Mouse (Mus musculus): ENCODE measurements around the gene Gm128. TPM values are rescaled to one million over a fixed set of nuclear protein-coding genes. Genes with fewer than 3 reads are reported as not detected.
A peak's percentile ranks its signal among the peaks of the same experiment; 100 is the strongest.

Gene Gm128
- polyA plus RNA-seq, 1 experiment from 2014 or later = 0.57 TPM

DNA sequence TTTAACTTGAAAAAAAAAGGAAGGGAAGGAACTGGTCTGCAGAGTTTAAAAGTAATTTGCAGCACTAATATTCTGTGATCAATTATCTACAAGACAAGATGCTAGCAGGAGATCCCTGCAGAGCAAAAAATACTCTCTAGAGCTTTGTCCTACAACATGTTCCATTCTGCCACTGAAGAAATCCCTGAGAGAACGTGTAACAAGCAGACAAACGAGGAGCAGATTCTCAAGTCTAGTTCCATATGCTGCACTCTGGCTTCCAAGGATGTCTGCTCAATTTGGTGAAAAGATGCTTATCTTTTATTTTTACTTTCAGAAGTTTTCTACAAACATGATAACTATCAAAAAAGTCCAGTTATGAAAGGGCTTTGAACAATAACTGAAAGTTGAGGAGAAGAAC lies 40.8 kb downstream of the Gm128 start:
- Histone ChIP-seq H3K9ac (ENCODE audit: low read depth, low read length) (no peak overlapping the region), H3K4me2 (replicated peaks; ENCODE audit: low read depth, low read length) (no peak overlapping the region), H3K27me3 (ENCODE audit: control insufficient read depth, insufficient read depth, low read length) (no peaks in the 10 kb centered on the region), H3K4me1 (ENCODE audit: control insufficient read depth, insufficient read depth, low read length) (no peaks in the 10 kb centered on the region; the same call in 1 of the 2 replicates), H3K9me3 (ENCODE audit: control insufficient read depth, low read length) (no peaks in the 10 kb centered on the region), H3K36me3 (ENCODE audit: control insufficient read depth, insufficient read depth, low read length) (peaks cover 79% of the 10 kb centered on the region), H3K27ac (ENCODE audit: low read depth, low read length) (no peak overlapping the region), H3K4me3 (ENCODE audit: low read length) (no peak overlapping the region)
- ATAC-seq (ENCODE audit: low FRiP score, low TSS enrichment) = no peak
- WGBS = 75% methylated on average over 2 of the region's 2 CpGs

- H3K9ac ChIP-seq (ENCODE audit: low read depth, low read length) = no peak overlapping the region
- no peaks in the 10 kb centered on the region; the same call in 1 of the 2 replicates for H3K4me1 ChIP-seq (ENCODE audit: control insufficient read depth, insufficient read depth, low read length)
- peaks cover 78% of the 10 kb centered on the region for H3K36me3 ChIP-seq (ENCODE audit: control insufficient read depth, insufficient read depth, low read length)
- 0 out of 2 replicates have a peak overlapping the region, but pooled peaks have one; percentile 5 for H3K27ac ChIP-seq (ENCODE audit: low read depth, low read length)
- H3K9me3 ChIP-seq (ENCODE audit: control insufficient read depth, low read length) = no peaks in the 10 kb centered on the region
- H3K27me3 ChIP-seq (ENCODE audit: control insufficient read depth, insufficient read depth, low read length) = no peaks in the 10 kb centered on the region
- no peak overlapping the region for H3K4me2 ChIP-seq (replicated peaks; ENCODE audit: low read depth, low read length)
- 59% methylated on average over 7 of the region's 7 CpGs for WGBS
- ATAC-seq (ENCODE audit: low FRiP score, low TSS enrichment) = peak; percentile 66; the same call in 1 of the 2 replicates
- no peak overlapping the region for H3K4me3 ChIP-seq (ENCODE audit: low read length)
Measured at GRCm38 (mm10) chr3:95200132-95200531, 41.3 kb downstream of the Gm128 start.

DNA sequence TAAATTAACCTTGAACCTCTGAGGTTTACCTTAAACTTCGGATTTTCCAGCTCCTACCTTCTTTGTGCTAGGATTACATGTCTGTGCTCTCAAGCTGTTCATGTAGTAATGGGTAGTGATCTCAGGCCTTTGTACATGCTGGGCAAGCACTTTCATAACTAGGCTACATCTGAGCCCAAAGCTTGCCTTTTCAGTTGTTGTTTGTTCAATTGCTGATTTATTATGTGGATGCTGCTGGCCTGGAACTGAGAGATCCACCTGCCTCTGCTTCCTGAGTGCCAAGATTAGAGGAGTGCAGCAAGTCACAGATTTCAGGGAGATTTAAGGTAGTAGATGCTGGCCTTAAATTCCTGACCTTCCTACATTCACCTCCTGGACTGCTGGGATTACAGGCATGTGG lies 42.3 kb downstream of the Gm128 start:
- no peaks in the 10 kb centered on the region for H3K9me3 ChIP-seq (ENCODE audit: control insufficient read depth, low read length)
- no peak overlapping the region for H3K9ac ChIP-seq (ENCODE audit: low read depth, low read length)
- H3K36me3 ChIP-seq (ENCODE audit: control insufficient read depth, insufficient read depth, low read length) = peaks cover 78% of the 10 kb centered on the region
- H3K27ac ChIP-seq (ENCODE audit: low read depth, low read length) = no peak overlapping the region
- H3K4me2 ChIP-seq (replicated peaks; ENCODE audit: low read depth, low read length) = no peak overlapping the region
- H3K4me1 ChIP-seq (ENCODE audit: control insufficient read depth, insufficient read depth, low read length) = no peaks in the 10 kb centered on the region; the same call in 1 of the 2 replicates
- ATAC-seq (ENCODE audit: low FRiP score, low TSS enrichment) = no peak
- 88% methylated on average over 1 of the region's 1 CpGs for WGBS
- no peaks in the 10 kb centered on the region for H3K27me3 ChIP-seq (ENCODE audit: control insufficient read depth, insufficient read depth, low read length)
- H3K4me3 ChIP-seq (ENCODE audit: low read length) = no peak overlapping the region

DNA sequence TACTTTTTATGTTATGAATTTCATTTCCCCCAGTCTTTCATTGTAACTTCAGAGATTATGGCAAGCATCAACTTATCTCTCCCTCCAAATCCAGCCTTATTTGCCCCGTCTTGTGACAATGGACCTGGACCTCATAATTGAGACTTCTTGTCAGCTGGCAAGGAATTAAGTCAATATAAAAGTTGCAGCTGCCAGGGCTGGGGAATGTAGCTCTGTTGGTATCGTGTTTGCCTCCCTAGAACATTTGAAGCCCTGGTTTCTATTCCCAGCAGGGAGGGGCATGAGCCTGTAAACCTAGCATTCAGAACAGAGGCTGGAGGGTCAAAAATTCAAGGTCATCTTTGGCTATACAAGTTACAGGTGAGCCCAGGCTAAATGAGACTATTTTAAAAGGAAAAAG lies 45.6 kb downstream of the Gm128 start:
- 85% methylated on average over 2 of the region's 2 CpGs for WGBS
- Histone ChIP-seq H3K9me3 (ENCODE audit: control insufficient read depth, low read length) (no peaks in the 10 kb centered on the region), H3K36me3 (ENCODE audit: control insufficient read depth, insufficient read depth, low read length) (peaks cover 59% of the 10 kb centered on the region), H3K4me1 (ENCODE audit: control insufficient read depth, insufficient read depth, low read length) (no peaks in the 10 kb centered on the region; the same call in 1 of the 2 replicates), H3K27me3 (ENCODE audit: control insufficient read depth, insufficient read depth, low read length) (no peaks in the 10 kb centered on the region), H3K4me2 (replicated peaks; ENCODE audit: low read depth, low read length) (no peak overlapping the region), H3K9ac (ENCODE audit: low read depth, low read length) (no peak overlapping the region), H3K4me3 (ENCODE audit: low read length) (no peak overlapping the region), H3K27ac (ENCODE audit: low read depth, low read length) (no peak overlapping the region)
- ATAC-seq (ENCODE audit: low FRiP score, low TSS enrichment) = no peak

- H3K4me2 ChIP-seq (replicated peaks; ENCODE audit: low read depth, low read length) = no peak overlapping the region
- WGBS = 80% methylated on average over 6 of the region's 6 CpGs
- no peak overlapping the region for H3K4me3 ChIP-seq (ENCODE audit: low read length)
- H3K9ac ChIP-seq (ENCODE audit: low read depth, low read length) = no peak overlapping the region
- no peak for ATAC-seq (ENCODE audit: low FRiP score, low TSS enrichment)
- peaks cover 59% of the 10 kb centered on the region for H3K36me3 ChIP-seq (ENCODE audit: control insufficient read depth, insufficient read depth, low read length)
- no peaks in the 10 kb centered on the region for H3K4me1 ChIP-seq (ENCODE audit: control insufficient read depth, insufficient read depth, low read length)
- H3K27me3 ChIP-seq (ENCODE audit: control insufficient read depth, insufficient read depth, low read length) = no peaks in the 10 kb centered on the region
- no peaks in the 10 kb centered on the region for H3K9me3 ChIP-seq (ENCODE audit: control insufficient read depth, low read length)
- H3K27ac ChIP-seq (ENCODE audit: low read depth, low read length) = no peak overlapping the region
Measured at GRCm38 (mm10) chr3:95194721-95195135, 46.7 kb downstream of the Gm128 start.

Other genes starting within 250 kb of the Gm128 start
- 28.7 and 38.1 TPM in 2 replicates for gene Zfp687, start 226.2 kb downstream of the Gm128 start, polyA plus RNA-seq (2014; fragmentation: Nextera tagmentation; extraction: Ambion mirVana)
- gene Psmd4, start 199.0 kb downstream of the Gm128 start, polyA plus RNA-seq (2014; fragmentation: Nextera tagmentation; extraction: Ambion mirVana) = 261 and 286 TPM in 2 replicates
- 16.9 and 22.8 TPM in 2 replicates for gene Pip5k1a, start 134.7 kb downstream of the Gm128 start, polyA plus RNA-seq (2014; fragmentation: Nextera tagmentation; extraction: Ambion mirVana)
- 182 and 190 TPM in 2 replicates for gene Vps72, start 130.6 kb downstream of the Gm128 start, polyA plus RNA-seq (2014; fragmentation: Nextera tagmentation; extraction: Ambion mirVana)
- 1.5 and 1.7 TPM in 2 replicates for gene Tmod4, start 117.1 kb downstream of the Gm128 start, polyA plus RNA-seq (2014; fragmentation: Nextera tagmentation; extraction: Ambion mirVana)
- gene Scnm1, start 107.6 kb downstream of the Gm128 start, polyA plus RNA-seq (2014; fragmentation: Nextera tagmentation; extraction: Ambion mirVana) = 69.6 and 84.7 TPM in 2 replicates
- 6.9 and 9.1 TPM in 2 replicates for gene Lysmd1, start 107.5 kb downstream of the Gm128 start, polyA plus RNA-seq (2014; fragmentation: Nextera tagmentation; extraction: Ambion mirVana)
- gene Tnfaip8l2, start 99.2 kb downstream of the Gm128 start, polyA plus RNA-seq (2014; fragmentation: Nextera tagmentation; extraction: Ambion mirVana) = 2.1 TPM in 2 replicates
- 5.3 and 5.8 TPM in 2 replicates for gene Sema6c, start 81.1 kb downstream of the Gm128 start, polyA plus RNA-seq (2014; fragmentation: Nextera tagmentation; extraction: Ambion mirVana)
- gene Gabpb2, start 23.7 kb downstream of the Gm128 start, polyA plus RNA-seq (2014; fragmentation: Nextera tagmentation; extraction: Ambion mirVana) = 9.7 and 15.4 TPM in 2 replicates
- gene Cdc42se1, start 12.9 kb downstream of the Gm128 start, polyA plus RNA-seq (2014; fragmentation: Nextera tagmentation; extraction: Ambion mirVana) = 109 and 113 TPM in 2 replicates
- 18.5 and 19.1 TPM in 2 replicates for gene Mllt11, start 9.4 kb downstream of the Gm128 start, polyA plus RNA-seq (2014; fragmentation: Nextera tagmentation; extraction: Ambion mirVana)
- 2.1 and 2.4 TPM in 2 replicates for gene Bnipl, start 9.6 kb upstream of the Gm128 start, polyA plus RNA-seq (2014; fragmentation: Nextera tagmentation; extraction: Ambion mirVana)
- 33.0 and 40.9 TPM in 2 replicates for gene Mindy1, start 39.7 kb upstream of the Gm128 start, polyA plus RNA-seq (2014; fragmentation: Nextera tagmentation; extraction: Ambion mirVana)
- gene Prune1, start 40.5 kb upstream of the Gm128 start, polyA plus RNA-seq (2014; fragmentation: Nextera tagmentation; extraction: Ambion mirVana) = 15.4 and 22.1 TPM in 2 replicates
- gene Anxa9, start 65.6 kb upstream of the Gm128 start, polyA plus RNA-seq (2014; fragmentation: Nextera tagmentation; extraction: Ambion mirVana) = 3.7 and 4.3 TPM in 2 replicates
- 103 and 154 TPM in 2 replicates for gene Cers2, start 73.2 kb upstream of the Gm128 start, polyA plus RNA-seq (2014; fragmentation: Nextera tagmentation; extraction: Ambion mirVana)
- 30.2 and 56.5 TPM in 2 replicates for gene Setdb1, start 115.6 kb upstream of the Gm128 start, polyA plus RNA-seq (2014; fragmentation: Nextera tagmentation; extraction: Ambion mirVana)
- gene 4930558C23Rik, start 161.2 kb upstream of the Gm128 start, polyA plus RNA-seq (2014; fragmentation: Nextera tagmentation; extraction: Ambion mirVana) = not detected in 2 replicates
- gene Arnt, start 192.8 kb upstream of the Gm128 start, polyA plus RNA-seq (2014; fragmentation: Nextera tagmentation; extraction: Ambion mirVana) = 15.6 and 35.4 TPM in 2 replicates